Mouse (Mus musculus): ENCODE results near the gene Coq8b. TPM values are rescaled to one million over a fixed set of nuclear protein-coding genes. Genes with fewer than 3 reads are reported as not detected.

The Coq8b gene
- polyA plus RNA-seq, 1 experiment from 2014 or later = 24.3 TPM

DNA sequence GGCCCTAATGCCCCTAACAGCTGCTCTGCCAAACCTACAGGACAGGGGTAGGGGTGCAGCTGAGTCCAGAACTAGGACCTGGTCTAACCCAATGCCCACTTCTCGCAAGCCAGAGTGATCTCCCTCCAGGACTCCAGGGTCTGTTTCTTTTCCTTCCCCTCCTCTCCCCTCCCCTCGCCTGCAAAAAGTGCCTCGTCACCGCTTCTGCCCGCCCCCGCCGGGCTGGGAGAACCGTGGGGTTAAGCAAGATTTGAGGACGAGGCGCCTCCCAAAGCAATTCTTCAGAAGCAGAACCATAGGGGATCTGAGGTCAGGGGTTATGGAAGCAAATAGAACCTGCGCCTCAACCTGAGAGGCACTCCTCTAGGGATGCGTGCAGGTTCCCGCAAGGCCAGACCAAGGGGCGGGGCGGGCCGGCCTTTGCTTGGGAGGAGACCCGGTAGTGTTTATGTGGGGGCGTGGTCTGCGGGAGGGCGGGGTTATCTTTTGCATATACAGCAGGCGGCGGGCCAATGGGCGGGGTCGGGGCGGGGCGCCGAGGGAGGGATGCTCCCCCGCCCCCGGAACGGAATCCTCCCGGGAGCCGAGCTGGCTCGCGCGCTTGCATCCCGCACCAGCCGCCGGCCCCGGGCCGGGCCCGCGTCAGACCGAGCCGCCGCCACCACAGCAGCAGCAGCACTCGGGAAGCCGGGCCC lies 25.5 kb downstream of the Coq8b start, which contains the start of gene Numbl:
Gene Numbl, plus strand, starts transcription at position 229 of the 695 bp plus-strand sequence.
- Histone ChIP-seq H3K9me3 (replicated peaks) (no peaks in the 10 kb centered on the region), H3K4me3 (peak within 1 kb of the TSS; percentile 90), H3K4me1 (peaks cover 43% of the 10 kb centered on the region), H3K27me3 (no peaks in the 10 kb centered on the region), H3K36me3 (peaks cover 19% of the 10 kb centered on the region), H3K9ac (peak within 1 kb of the TSS; percentile 96), H3K27ac (peak within 1 kb of the TSS; percentile 96), H3K4me2 (replicated peaks) (peak within 1 kb of the TSS; percentile 90)
- peak; percentile 83 for ATAC-seq (ENCODE audit: low FRiP score)
- under 1% methylated on average over 41 of the region's 47 CpGs for WGBS

DNA sequence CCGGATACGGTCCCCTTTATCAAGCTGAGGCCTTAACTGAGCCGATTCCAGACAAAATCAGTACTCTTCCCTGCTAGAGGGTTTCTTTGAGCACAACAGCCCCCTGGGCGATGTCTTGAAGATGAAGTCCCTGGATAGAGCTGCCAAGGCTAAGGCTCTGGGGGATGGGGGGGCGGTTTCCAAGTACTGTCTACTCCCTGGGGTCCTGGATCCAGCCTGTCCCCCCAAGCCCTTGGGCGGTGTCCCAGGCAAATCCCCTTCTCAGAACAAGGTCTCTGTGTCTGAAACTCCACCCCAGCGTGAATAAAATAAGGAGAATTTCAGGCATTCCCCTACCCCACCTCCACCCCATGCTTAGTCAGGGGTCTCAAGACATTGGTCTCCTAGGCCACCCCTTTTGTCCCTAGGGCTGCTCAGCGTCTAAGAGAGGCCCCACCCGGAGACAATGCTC lies 26.5 kb downstream of the Coq8b start:
- peak overlapping the region; percentile 90 for H3K4me2 ChIP-seq (replicated peaks)
- H3K27me3 ChIP-seq = no peaks in the 10 kb centered on the region
- H3K4me3 ChIP-seq = peak overlapping the region; percentile 90
- H3K36me3 ChIP-seq = peaks cover 25% of the 10 kb centered on the region
- peaks cover 43% of the 10 kb centered on the region for H3K4me1 ChIP-seq
- H3K27ac ChIP-seq = peak overlapping the region; percentile 96
- 2% methylated on average over 9 of the region's 9 CpGs for WGBS
- H3K9me3 ChIP-seq (replicated peaks) = no peaks in the 10 kb centered on the region
- peak overlapping the region; percentile 96 for H3K9ac ChIP-seq
- no peak for ATAC-seq (ENCODE audit: low FRiP score)

DNA sequence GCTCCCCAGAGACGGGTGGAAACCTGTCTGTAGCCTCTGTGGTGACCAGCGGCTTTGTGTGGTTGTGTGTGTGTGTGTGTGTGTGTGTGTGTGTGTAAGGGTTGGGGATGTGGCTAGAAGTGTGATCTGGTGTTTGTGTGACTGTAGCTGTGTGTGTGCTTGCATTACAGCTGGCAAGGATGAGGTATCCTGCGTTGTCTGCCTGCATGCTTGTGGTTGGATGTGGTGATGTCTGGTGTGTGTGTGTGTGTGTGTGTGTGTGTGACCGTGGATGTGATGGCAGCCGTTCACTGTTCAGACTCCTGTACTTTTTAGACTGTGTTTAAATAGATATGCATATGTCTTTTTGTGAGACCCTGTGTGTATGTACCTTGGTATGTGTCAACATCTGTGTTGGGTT lies 26.9 kb downstream of the Coq8b start:
- Histone ChIP-seq H3K4me1 (peaks cover 43% of the 10 kb centered on the region), H3K27me3 (no peaks in the 10 kb centered on the region), H3K4me2 (replicated peaks) (peak overlapping the region; percentile 90), H3K27ac (peak overlapping the region; percentile 96), H3K4me3 (peak overlapping the region; percentile 90), H3K36me3 (peaks cover 28% of the 10 kb centered on the region), H3K9me3 (replicated peaks) (no peaks in the 10 kb centered on the region), H3K9ac (peak overlapping the region; percentile 96)
- ATAC-seq (ENCODE audit: low FRiP score) = no peak
- 25% methylated on average over 5 of the region's 5 CpGs for WGBS

DNA sequence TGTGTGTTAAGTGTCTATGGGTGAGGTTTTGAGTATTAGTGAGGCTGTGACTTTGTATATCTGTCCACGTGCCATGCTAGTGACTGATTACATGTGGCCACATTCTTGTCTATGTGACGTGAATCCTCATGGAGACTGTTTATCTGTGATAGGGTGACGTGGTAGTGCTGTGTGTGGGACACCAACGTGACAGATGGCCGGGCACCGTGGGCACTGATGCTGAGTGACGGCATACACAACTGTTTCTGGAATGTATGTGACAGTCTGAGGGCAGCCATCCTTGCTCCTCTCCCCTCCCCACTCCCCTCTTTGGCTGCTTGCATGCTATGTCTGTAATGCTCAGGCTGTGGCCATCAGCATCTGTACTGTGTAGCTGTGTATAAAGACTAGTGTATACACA lies 28.0 kb downstream of the Coq8b start:
- WGBS = 46% methylated on average over 7 of the region's 7 CpGs
- H3K27me3 ChIP-seq = no peaks in the 10 kb centered on the region
- no peak for ATAC-seq (ENCODE audit: low FRiP score)
- peak overlapping the region; percentile 90 for H3K4me2 ChIP-seq (replicated peaks)
- H3K9ac ChIP-seq = 0 out of 2 replicates have a peak overlapping the region, but pooled peaks have one; percentile 96
- H3K4me3 ChIP-seq = peak overlapping the region; percentile 90
- peaks cover 43% of the 10 kb centered on the region for H3K4me1 ChIP-seq
- H3K9me3 ChIP-seq (replicated peaks) = no peaks in the 10 kb centered on the region
- peaks cover 38% of the 10 kb centered on the region for H3K36me3 ChIP-seq
- H3K27ac ChIP-seq = no peak overlapping the region; the same call in 1 of the 2 replicates

DNA sequence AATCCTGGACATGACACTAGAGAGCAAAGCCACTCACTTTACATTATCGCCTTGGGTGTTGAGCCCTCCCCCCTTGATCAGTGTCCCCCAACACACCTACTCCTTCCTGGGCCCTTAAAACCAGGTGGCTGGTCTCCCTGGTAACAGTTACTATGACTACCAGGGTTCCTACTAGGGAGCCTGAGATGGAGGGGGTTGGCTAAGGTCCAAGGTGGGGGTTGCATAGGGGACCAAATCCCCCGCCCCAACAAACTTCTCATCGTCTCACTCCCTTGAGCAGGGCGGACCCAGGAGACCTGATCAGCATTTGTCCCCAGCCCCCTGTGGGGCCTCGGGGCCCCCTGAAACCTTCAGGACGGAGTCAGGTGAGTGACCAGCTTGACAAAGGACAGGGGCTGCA lies 29.1 kb downstream of the Coq8b start:
- no peaks in the 10 kb centered on the region for H3K27me3 ChIP-seq
- H3K36me3 ChIP-seq = peaks cover 49% of the 10 kb centered on the region
- H3K9me3 ChIP-seq (replicated peaks) = no peaks in the 10 kb centered on the region
- ATAC-seq (ENCODE audit: low FRiP score) = no peak
- H3K4me3 ChIP-seq = no peak overlapping the region
- no peak overlapping the region for H3K27ac ChIP-seq
- peaks cover 40% of the 10 kb centered on the region for H3K4me1 ChIP-seq
- H3K4me2 ChIP-seq (replicated peaks) = 0 out of 2 replicates have a peak overlapping the region, but pooled peaks have one; percentile 90
- 73% methylated on average over 6 of the region's 6 CpGs for WGBS
- H3K9ac ChIP-seq = no peak overlapping the region

DNA sequence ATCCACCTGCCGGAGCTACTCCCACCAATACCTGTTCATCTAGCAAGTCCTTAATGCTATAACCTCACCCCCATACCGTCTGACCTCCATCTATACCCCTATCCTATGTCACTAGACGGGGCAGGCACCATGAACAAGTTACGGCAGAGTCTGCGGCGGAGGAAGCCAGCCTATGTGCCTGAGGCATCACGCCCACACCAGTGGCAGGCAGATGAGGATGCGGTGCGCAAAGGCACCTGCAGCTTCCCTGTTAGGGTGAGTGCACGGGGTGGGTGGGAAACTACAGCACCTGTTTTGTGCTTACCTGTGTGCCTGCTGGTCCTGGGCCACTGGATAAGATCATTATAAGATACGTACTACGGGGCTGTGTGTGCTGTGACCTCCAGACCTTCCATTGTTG lies 31.9 kb downstream of the Coq8b start:
- H3K4me3 ChIP-seq = no peak overlapping the region
- no peak overlapping the region for H3K27ac ChIP-seq
- no peak overlapping the region for H3K9ac ChIP-seq
- H3K27me3 ChIP-seq = no peaks in the 10 kb centered on the region
- no peak for ATAC-seq (ENCODE audit: low FRiP score)
- peaks cover 77% of the 10 kb centered on the region for H3K36me3 ChIP-seq
- peaks cover 24% of the 10 kb centered on the region for H3K4me1 ChIP-seq
- H3K9me3 ChIP-seq (replicated peaks) = no peaks in the 10 kb centered on the region; the same call in 1 of the 2 replicates
- WGBS = 91% methylated on average over 12 of the region's 12 CpGs
- H3K4me2 ChIP-seq (replicated peaks) = no peak overlapping the region

DNA sequence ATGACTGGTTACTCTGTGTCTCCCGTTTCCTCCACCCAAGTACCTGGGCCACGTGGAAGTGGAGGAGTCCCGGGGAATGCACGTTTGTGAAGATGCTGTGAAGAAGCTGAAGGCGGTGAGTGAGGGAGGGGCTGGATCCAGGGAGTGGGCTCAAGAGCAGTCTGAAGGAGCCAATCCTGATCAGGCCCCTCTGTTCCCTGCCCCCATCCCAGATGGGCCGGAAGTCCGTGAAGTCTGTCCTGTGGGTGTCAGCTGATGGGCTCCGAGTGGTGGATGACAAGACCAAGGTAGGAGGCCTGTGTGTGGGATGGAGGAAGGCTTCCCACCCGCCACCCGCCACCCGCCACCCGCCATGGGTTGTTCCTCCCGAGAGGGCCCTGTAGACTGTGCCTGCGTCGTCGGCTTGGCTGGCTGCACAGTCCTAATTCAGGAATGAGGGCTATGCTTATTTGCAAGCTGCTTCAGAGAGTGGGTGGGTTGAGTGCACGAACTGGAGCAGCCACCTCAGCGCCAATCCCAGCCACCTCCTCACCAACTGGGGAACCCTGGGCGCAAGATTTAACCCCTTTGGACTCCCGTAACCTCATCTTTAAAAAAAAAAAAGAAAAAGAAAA lies 33.8 kb downstream of the Coq8b start:
- Histone ChIP-seq H3K4me1 (peaks cover 5% of the 10 kb centered on the region), H3K4me2 (replicated peaks) (no peak overlapping the region), H3K27ac (no peak overlapping the region), H3K27me3 (no peaks in the 10 kb centered on the region), H3K4me3 (no peak overlapping the region), H3K9me3 (replicated peaks) (no peaks in the 10 kb centered on the region; the same call in 1 of the 2 replicates), H3K36me3 (peaks cover 95% of the 10 kb centered on the region), H3K9ac (no peak overlapping the region)
- 76% methylated on average over 20 of the region's 20 CpGs for WGBS
- no peak for ATAC-seq (ENCODE audit: low FRiP score)

- WGBS = 89% methylated on average over 8 of the region's 8 CpGs
- Histone ChIP-seq H3K4me1 (no peaks in the 10 kb centered on the region), H3K36me3 (peaks cover 86% of the 10 kb centered on the region), H3K27me3 (no peaks in the 10 kb centered on the region), H3K9me3 (replicated peaks) (no peaks in the 10 kb centered on the region; the same call in 1 of the 2 replicates), H3K4me2 (replicated peaks) (no peak overlapping the region), H3K9ac (no peak overlapping the region), H3K27ac (no peak overlapping the region), H3K4me3 (no peak overlapping the region)
- no peak for ATAC-seq (ENCODE audit: low FRiP score)
These were observed 38.6 kb downstream of the Coq8b start for GRCm38 (mm10) chr7:27271423-27271822.

GRCm38 (mm10) chr7:27273739-27274351 lies 41.0 kb downstream of the Coq8b start:
- H3K4me2 ChIP-seq (replicated peaks) = no peak overlapping the region
- no peak overlapping the region for H3K4me3 ChIP-seq
- H3K9ac ChIP-seq = no peak overlapping the region
- no peak for ATAC-seq (ENCODE audit: low FRiP score)
- H3K27ac ChIP-seq = no peak overlapping the region
- H3K27me3 ChIP-seq = no peaks in the 10 kb centered on the region
- WGBS = 55% methylated on average over 32 of the region's 32 CpGs
- H3K36me3 ChIP-seq = peaks cover 86% of the 10 kb centered on the region
- H3K9me3 ChIP-seq (replicated peaks) = no peaks in the 10 kb centered on the region
- no peaks in the 10 kb centered on the region for H3K4me1 ChIP-seq

DNA sequence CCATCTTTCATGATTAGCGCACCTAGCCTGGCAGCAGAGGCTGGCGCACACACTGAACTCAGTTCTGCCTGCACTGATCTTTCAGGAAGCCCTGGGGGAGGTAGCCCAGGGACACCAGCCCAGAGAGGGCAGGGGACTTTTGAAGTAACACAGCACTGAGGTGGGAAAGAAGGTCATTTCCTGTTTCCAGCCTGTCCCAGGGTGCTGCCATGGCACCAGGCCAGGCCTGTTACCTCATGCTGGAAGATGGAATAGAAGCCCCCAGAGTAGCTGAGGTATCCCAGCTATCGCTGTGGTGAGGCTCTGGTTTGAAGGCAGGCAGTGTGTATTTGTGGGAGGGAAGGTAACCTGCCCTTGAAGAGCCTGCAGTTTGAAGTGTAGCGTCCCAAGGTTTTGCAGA lies 42.1 kb downstream of the Coq8b start:
- H3K4me3 ChIP-seq = no peak overlapping the region
- 95% methylated on average over 4 of the region's 4 CpGs for WGBS
- H3K27ac ChIP-seq = no peak overlapping the region
- no peak overlapping the region for H3K4me2 ChIP-seq (replicated peaks)
- no peaks in the 10 kb centered on the region for H3K27me3 ChIP-seq
- H3K9me3 ChIP-seq (replicated peaks) = no peaks in the 10 kb centered on the region
- H3K9ac ChIP-seq = no peak overlapping the region
- ATAC-seq (ENCODE audit: low FRiP score) = no peak
- H3K4me1 ChIP-seq = no peaks in the 10 kb centered on the region
- peaks cover 86% of the 10 kb centered on the region for H3K36me3 ChIP-seq

DNA sequence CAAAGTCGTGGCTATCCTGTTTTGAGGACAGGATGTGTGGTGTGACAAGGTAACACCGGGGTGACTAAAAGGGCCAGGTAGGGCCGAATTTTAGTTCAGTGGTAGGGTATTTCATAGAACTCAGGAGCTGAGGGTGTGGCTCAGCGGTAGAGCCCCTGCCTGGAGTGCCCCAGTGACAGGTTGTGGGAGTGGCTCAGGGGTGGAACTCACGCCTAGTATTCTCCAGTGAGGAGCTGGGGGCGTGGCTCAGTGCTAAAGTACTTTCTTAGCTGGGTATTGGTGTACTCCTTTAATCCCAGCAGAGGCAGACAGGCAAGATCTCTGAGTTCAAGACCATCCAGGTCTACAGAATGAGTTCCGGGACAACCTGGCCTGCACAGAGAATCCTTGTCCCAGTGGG lies 43.2 kb downstream of the Coq8b start:
- no peak overlapping the region for H3K27ac ChIP-seq

DNA sequence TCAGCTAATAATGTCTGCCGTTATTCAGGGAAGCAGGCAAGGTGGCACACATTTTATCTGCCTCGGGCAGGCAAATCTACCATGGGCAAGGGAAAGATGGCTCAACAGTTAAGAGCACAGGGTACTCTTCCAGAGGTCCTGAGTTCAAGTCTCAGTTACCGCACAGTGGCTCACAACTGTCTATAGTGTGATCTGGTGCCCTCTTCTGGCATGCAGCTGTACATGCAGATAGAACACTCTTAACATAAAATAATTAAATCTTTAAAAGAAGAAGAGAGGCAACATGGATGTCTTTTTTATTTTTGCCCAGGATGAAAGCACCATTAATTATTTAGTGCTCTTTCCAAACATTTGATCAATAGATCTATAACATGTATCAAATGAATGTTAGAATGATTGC lies 44.4 kb downstream of the Coq8b start:
- peaks cover 83% of the 10 kb centered on the region for H3K36me3 ChIP-seq
- H3K27ac ChIP-seq = no peak overlapping the region
- H3K9ac ChIP-seq = no peak overlapping the region
- no peaks in the 10 kb centered on the region for H3K9me3 ChIP-seq (replicated peaks)
- H3K4me2 ChIP-seq (replicated peaks) = no peak overlapping the region
- H3K4me3 ChIP-seq = no peak overlapping the region
- no peak for ATAC-seq (ENCODE audit: low FRiP score)
- WGBS = 94% methylated on average over 3 of the region's 3 CpGs
- H3K4me1 ChIP-seq = no peaks in the 10 kb centered on the region
- H3K27me3 ChIP-seq = no peaks in the 10 kb centered on the region

More for the DNA sequence above, 43.2 kb downstream of the Coq8b start:
- peaks cover 84% of the 10 kb centered on the region for H3K36me3 ChIP-seq
- H3K27me3 ChIP-seq = no peaks in the 10 kb centered on the region
- H3K9ac ChIP-seq = no peak overlapping the region
- H3K4me3 ChIP-seq = no peak overlapping the region
- no peak overlapping the region for H3K4me2 ChIP-seq (replicated peaks)
- no peaks in the 10 kb centered on the region for H3K9me3 ChIP-seq (replicated peaks)
- WGBS = 68% methylated on average over 7 of the region's 7 CpGs
- no peaks in the 10 kb centered on the region for H3K4me1 ChIP-seq
- ATAC-seq (ENCODE audit: low FRiP score) = no peak
